Comparison of ENCODE assay signal across 8 mouse cellular contexts in genomic region chr3:142688353-142688752, GRCm38 (mm10). TPM values are rescaled to one million over a fixed set of nuclear protein-coding genes. Genes with fewer than 3 reads are reported as not detected.
DNase-seq lines count a peak whose midpoint lies in the region; ATAC-seq and TF ChIP-seq lines count a peak whose summit lies in the region.

No protein-coding gene starts in this region.

- TF ChIP-seq CTCF in midbrain, postnatal 0 days (IDR thresholded peaks at IDR 0.05): no peak

- no peak for ATAC-seq in midbrain, embryonic 12.5 days (ENCODE audit: low FRiP score, low read depth)
- no peak for ATAC-seq in midbrain, postnatal 0 days (ENCODE audit: low FRiP score)
- ATAC-seq in embryonic facial prominence, embryonic 13.5 days (ENCODE audit: insufficient number of reproducible peaks, insufficient read depth, low FRiP score, low TSS enrichment, low read depth): no peak
- ATAC-seq in limb, embryonic 12.5 days (ENCODE audit: insufficient number of reproducible peaks, insufficient read depth, low FRiP score, low TSS enrichment, low read depth): no peak
- ATAC-seq in neutrophil, adult 5-6 weeks (ENCODE audit: extremely low read depth, insufficient number of reproducible peaks, low FRiP score, poor library complexity, severe bottlenecking): peak; percentile 51; the same call in 1 of the 2 replicates

- H3K36me3 ChIP-seq in midbrain, embryonic 12.5 days: no peaks in the 10 kb centered on the region
- H3K36me3 ChIP-seq in midbrain, postnatal 0 days (ENCODE audit: insufficient read depth, low read length): no peaks in the 10 kb centered on the region
- no peaks in the 10 kb centered on the region for H3K36me3 ChIP-seq in embryonic facial prominence, embryonic 13.5 days
- no peaks in the 10 kb centered on the region for H3K36me3 ChIP-seq in limb, embryonic 12.5 days

- DNase-seq in midbrain, postnatal 0 days (ENCODE audit: low spot score): no peak
- no peak for DNase-seq in left cerebral cortex, adult 9 months (ENCODE audit: low spot score in 2 of 2)
- DNase-seq in gastrocnemius, postnatal 14 days: no peak
- no peak for DNase-seq in MN1 (ENCODE audit: low spot score)

- H3K9me3 ChIP-seq in midbrain, embryonic 12.5 days: peaks cover 4% of the 10 kb centered on the region; the same call in 1 of the 2 replicates
- no peaks in the 10 kb centered on the region for H3K9me3 ChIP-seq in midbrain, postnatal 0 days (ENCODE audit: low read length)
- H3K9me3 ChIP-seq in embryonic facial prominence, embryonic 13.5 days: 0 out of 2 replicates have a peak, but pooled peaks cover 11% of the 10 kb centered on the region
- peaks cover 13% of the 10 kb centered on the region; the same call in 1 of the 2 replicates for H3K9me3 ChIP-seq in limb, embryonic 12.5 days

- no peak overlapping the region for H3K9ac ChIP-seq in midbrain, embryonic 12.5 days (replicated peaks)
- no peak overlapping the region for H3K9ac ChIP-seq in midbrain, postnatal 0 days (replicated peaks; ENCODE audit: low read length, poor library complexity, severe bottlenecking)
- H3K9ac ChIP-seq in embryonic facial prominence, embryonic 13.5 days: 0 out of 2 replicates have a peak overlapping the region, but pooled peaks have one; percentile 11
- no peak overlapping the region for H3K9ac ChIP-seq in limb, embryonic 12.5 days (replicated peaks)

- no peak overlapping the region for H3K4me3 ChIP-seq in midbrain, embryonic 12.5 days
- no peak overlapping the region for H3K4me3 ChIP-seq in midbrain, postnatal 0 days (ENCODE audit: low read depth, low read length)
- H3K4me3 ChIP-seq in embryonic facial prominence, embryonic 13.5 days: peak overlapping the region; percentile 19
- 0 out of 2 replicates have a peak overlapping the region, but pooled peaks have one; percentile 9 for H3K4me3 ChIP-seq in limb, embryonic 12.5 days (replicated peaks)

- H3K27ac ChIP-seq in midbrain, embryonic 12.5 days (replicated peaks): no peak overlapping the region
- H3K27ac ChIP-seq in midbrain, postnatal 0 days (ENCODE audit: low read depth, low read length): no peak overlapping the region
- H3K27ac ChIP-seq in embryonic facial prominence, embryonic 13.5 days: no peak overlapping the region
- no peak overlapping the region for H3K27ac ChIP-seq in limb, embryonic 12.5 days

- intact Hi-C loops in gastrocnemius, postnatal 14 days (cut with DNase I; ENCODE audit: low total_unique reads): no loop called here

- H3K4me1 ChIP-seq in midbrain, embryonic 12.5 days: no peaks in the 10 kb centered on the region
- no peaks in the 10 kb centered on the region for H3K4me1 ChIP-seq in midbrain, postnatal 0 days (ENCODE audit: insufficient read depth, low read length)
- H3K4me1 ChIP-seq in embryonic facial prominence, embryonic 13.5 days: no peaks in the 10 kb centered on the region
- H3K4me1 ChIP-seq in limb, embryonic 12.5 days (replicated peaks): no peaks in the 10 kb centered on the region

- H3K27me3 ChIP-seq in midbrain, embryonic 12.5 days: no peaks in the 10 kb centered on the region
- no peaks in the 10 kb centered on the region for H3K27me3 ChIP-seq in midbrain, postnatal 0 days (ENCODE audit: insufficient read depth, low read length)
- H3K27me3 ChIP-seq in embryonic facial prominence, embryonic 13.5 days: no peaks in the 10 kb centered on the region
- no peaks in the 10 kb centered on the region for H3K27me3 ChIP-seq in limb, embryonic 12.5 days

- WGBS in midbrain, embryonic 12.5 days: 49% methylated on average over 13 of the region's 13 CpGs
- 54% methylated on average over 13 of the region's 13 CpGs for whole genome bisulfite sequencing in midbrain, postnatal 0 days
- 54% methylated on average over 10 of the region's 13 CpGs for WGBS in embryonic facial prominence, embryonic 13.5 days
- 42% methylated on average over 12 of the region's 13 CpGs for WGBS in limb, embryonic 12.5 days

- peak overlapping the region; percentile 27; the same call in 1 of the 2 replicates for H3K4me2 ChIP-seq in midbrain, embryonic 12.5 days (replicated peaks)
- H3K4me2 ChIP-seq in midbrain, postnatal 0 days (ENCODE audit: low read depth, low read length, poor library complexity, severe bottlenecking): no peak overlapping the region; the same call in 1 of the 2 replicates
- peak overlapping the region; percentile 43 for H3K4me2 ChIP-seq in embryonic facial prominence, embryonic 13.5 days
- H3K4me2 ChIP-seq in limb, embryonic 12.5 days: peak overlapping the region; percentile 41

RNA-seq across cellular contexts. Expression of gene Kyat3, which starts 12.5 kb away (rescaled TPM):
- polyA plus RNA-seq in midbrain, embryonic 12.5 days (2016; fragmentation: Nextera tagmentation; extraction: Ambion mirVana): 6.9 and 7.9 TPM in 2 replicates
- 3.1 and 4.7 TPM in 2 replicates for total RNA-seq in midbrain, postnatal 0 days (2014; rRNA removed)
- 5.1 and 5.6 TPM in 2 replicates for polyA plus RNA-seq in midbrain, postnatal 0 days (2015; fragmentation: Nextera tagmentation; extraction: Ambion mirVana)
- 19.5 and 22.4 TPM in 2 replicates for polyA plus RNA-seq in embryonic facial prominence, embryonic 13.5 days (2015; fragmentation: Nextera tagmentation; extraction: Ambion mirVana)
- 15.3 and 15.7 TPM in 2 replicates for polyA plus RNA-seq in limb, embryonic 12.5 days (2016; fragmentation: Nextera tagmentation; extraction: Ambion mirVana)
- 5.0 and 6.6 TPM in 2 replicates for total RNA-seq in neutrophil, adult 5-6 weeks (2017)
- 1 to 10 TPM; 4.2 to 4.3 TPM for total RNA-seq in gastrocnemius, postnatal 14 days (2021)

Comparison
In these comparisons a context has a peak if more than half of its experiments do, and no peak if none do; other contexts are left out.
1. H3K4me3 ChIP-seq: peak in embryonic facial prominence, embryonic 13.5 days (single experiment) and limb, embryonic 12.5 days (single experiment); none in midbrain, embryonic 12.5 days (single experiment) and midbrain, postnatal 0 days (single experiment).